Mouse (Mus musculus): Measurements from ENCODE around the gene Blnk. TPM values are rescaled to one million over a fixed set of nuclear protein-coding genes. Genes with fewer than 3 reads are reported as not detected.

The Blnk gene
- polyA plus RNA-seq (2021; fragmentation: Nextera tagmentation): 7.9 and 10.3 TPM in 2 replicates
- long read RNA-seq, experiment 1, transcript Blnk-201 (17 exons, 2,097 nt): major isoform, 30 of 35 reads
- long read RNA-seq, experiment 1, partial matches to known transcripts: 1 of 35 reads
- long read RNA-seq, experiment 1, other reads (novel, unspliced or antisense): 4 of 35 reads
- long read RNA-seq, experiment 2, partial matches to known transcripts: 1 of 5 reads
- long read RNA-seq, experiment 2, other reads (novel, unspliced or antisense): 1 of 5 reads

GRCm38 (mm10) chr19:40994057-40994585, at the start of gene Blnk:
TSS of gene Blnk (minus strand) at chr19:40994535.

GRCm38 (mm10) chr19:41029219-41029618, 34.9 kb upstream of the Blnk start, which contains the start of gene Dntt:
TSS of gene Dntt (plus strand) at chr19:41029275.

GRCm38 (mm10) chr19:40894519-40895392, 99.6 kb downstream of the Blnk start, which contains the start of gene Zfp518a:
TSS of gene Zfp518a (plus strand) at chr19:40894705.

Other genes with a start within 250 kb of the Blnk start
- not detected in 2 replicates for gene Cc2d2b, start 245.8 kb downstream of the Blnk start, polyA plus RNA-seq (2021; fragmentation: Nextera tagmentation)
- gene Ccnj, start 163.3 kb downstream of the Blnk start, polyA plus RNA-seq (2021; fragmentation: Nextera tagmentation): 2.8 and 3.4 TPM in 2 replicates
- gene Zfp518a, start 99.8 kb downstream of the Blnk start, polyA plus RNA-seq (2021; fragmentation: Nextera tagmentation): 2.5 and 2.6 TPM in 2 replicates
- 0.05 and 0.10 TPM in 2 replicates for gene Dntt, start 34.7 kb upstream of the Blnk start, polyA plus RNA-seq (2021; fragmentation: Nextera tagmentation)
- gene Opalin, start 82.6 kb upstream of the Blnk start, polyA plus RNA-seq (2021; fragmentation: Nextera tagmentation): 61.0 and 65.8 TPM in 2 replicates
- 0.23 and 0.34 TPM in 2 replicates for gene Tll2, start 212.3 kb upstream of the Blnk start, polyA plus RNA-seq (2021; fragmentation: Nextera tagmentation)